Mouse (Mus musculus) fat pad, adult 2 months (tissue): ENCODE data around the gene Stx1a.

Experiments used
- DNase-seq: peaks from one replicate; pipeline ENCODE4 v3.0.0-alpha.2; 2011; ENCODE audit warnings: low read depth, low spot score; ENCODE audit errors: extremely low read depth

Stx1a gene

GRCm38 (mm10) chr5:135023344-135024173, at the start of gene Stx1a:
Gene Stx1a, plus strand, starts transcription at chr5:135023482.
- DNase-seq: no peak

GRCm38 (mm10) chr5:134973526-134973925, 49.8 kb upstream of the Stx1a start:
- no peak for DNase-seq

- no peak for DNase-seq
These were observed 49.0 kb upstream of the Stx1a start for GRCm38 (mm10) chr5:134974294-134974693.

GRCm38 (mm10) chr5:134974921-134975320, 48.4 kb upstream of the Stx1a start:
- no peak for DNase-seq

GRCm38 (mm10) chr5:134976164-134976563, 47.1 kb upstream of the Stx1a start:
- DNase-seq: no peak

GRCm38 (mm10) chr5:134976577-134977250, 46.6 kb upstream of the Stx1a start:
- DNase-seq: no peak

- no peak for DNase-seq
These were observed 45.4 kb upstream of the Stx1a start for GRCm38 (mm10) chr5:134977837-134978236.

GRCm38 (mm10) chr5:134981149-134981548, 42.1 kb upstream of the Stx1a start:
- no peak for DNase-seq

GRCm38 (mm10) chr5:134983111-134983510, 40.2 kb upstream of the Stx1a start:
- no peak for DNase-seq

GRCm38 (mm10) chr5:134983771-134984170, 39.5 kb upstream of the Stx1a start:
- no peak for DNase-seq

GRCm38 (mm10) chr5:134985633-134986297, 37.5 kb upstream of the Stx1a start, which contains the start of gene Cldn3:
Gene Cldn3, plus strand, starts transcription at chr5:134986214.
- no peak for DNase-seq

- no peak for DNase-seq
These were observed 36.7 kb upstream of the Stx1a start for GRCm38 (mm10) chr5:134986298-134987268.

GRCm38 (mm10) chr5:134989166-134989565, 34.1 kb upstream of the Stx1a start:
- DNase-seq: no peak

GRCm38 (mm10) chr5:134989741-134990140, 33.5 kb upstream of the Stx1a start:
- DNase-seq: no peak

GRCm38 (mm10) chr5:134992566-134992965, 30.7 kb upstream of the Stx1a start:
- DNase-seq: no peak

GRCm38 (mm10) chr5:134998359-134998758, 24.9 kb upstream of the Stx1a start:
- DNase-seq: no peak

GRCm38 (mm10) chr5:134999797-135000196, 23.5 kb upstream of the Stx1a start:
- no peak for DNase-seq

GRCm38 (mm10) chr5:135000751-135001150, 22.5 kb upstream of the Stx1a start:
- no peak for DNase-seq

GRCm38 (mm10) chr5:135001309-135001708, 22.0 kb upstream of the Stx1a start:
- peak; percentile 59 for DNase-seq

GRCm38 (mm10) chr5:135002151-135002550, 21.1 kb upstream of the Stx1a start:
- no peak for DNase-seq
